In the genomic region with DNA sequence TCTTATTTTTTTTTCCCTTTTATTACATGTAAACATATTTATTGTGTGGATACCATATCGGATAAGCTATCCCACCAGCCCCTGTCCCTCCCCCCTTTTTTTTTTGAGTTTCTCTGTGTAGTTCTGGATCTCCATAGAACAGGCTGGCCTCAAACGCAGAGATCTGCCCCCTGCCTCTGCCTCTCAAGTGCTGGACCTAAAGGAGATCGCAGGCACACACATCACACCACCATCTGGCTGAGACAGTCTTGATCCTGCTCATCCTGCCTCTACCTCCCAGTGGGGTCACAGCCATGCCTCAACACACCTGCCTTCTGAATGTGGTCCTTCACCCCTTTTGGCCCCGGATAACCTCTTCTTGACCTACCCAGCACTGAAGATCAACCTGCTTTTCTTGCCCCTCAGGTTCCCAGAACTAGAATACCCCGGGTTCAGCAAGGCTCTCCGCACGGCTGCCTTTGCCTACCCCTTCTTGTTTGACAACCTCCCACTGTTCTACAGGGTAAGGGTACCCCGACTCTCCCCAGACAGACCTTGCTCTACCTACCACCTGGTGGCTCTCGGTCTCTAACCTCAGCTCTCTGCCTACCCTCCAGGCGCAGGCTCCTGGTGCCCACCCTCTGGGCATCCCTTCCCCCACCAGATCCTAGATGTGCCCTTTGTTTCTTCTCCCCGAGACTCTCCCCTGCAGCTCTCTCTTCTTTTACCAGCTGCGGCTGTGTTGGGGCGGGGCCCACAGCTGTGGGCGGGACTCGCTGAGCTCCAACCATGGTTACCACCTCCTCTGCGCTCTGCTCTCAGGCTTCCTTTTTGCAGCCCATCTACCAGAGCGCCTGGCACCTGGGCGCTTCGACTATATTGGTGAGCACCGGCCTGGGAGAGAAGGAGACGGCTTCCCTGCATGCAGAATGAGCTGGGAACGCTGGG, we compare ENCODE assay signal across 10 mouse cellular contexts. TPM values are rescaled to one million over a fixed set of nuclear protein-coding genes. Genes with fewer than 3 reads are reported as not detected.
DNase-seq lines count a peak whose midpoint lies in the region; ATAC-seq and TF ChIP-seq lines count a peak whose summit lies in the region.
"Not testable (repeated sequence)": the region's sequence is repeated elsewhere in the genome, so short reads cannot be mapped to it uniquely, and the experiment has no call there.
"Had no signal": no experiment of that assay in that cellular context is flagged by ENCODE, and none has a peak within 500 bp of the region (broad histone marks: within the 10 kb centered on the region; RNA-seq: fewer than 3 reads in every experiment).

No protein-coding gene starts in this region.

- not testable (repeated sequence) for H3K79me2 ChIP-seq in myocyte (ENCODE audit: control insufficient read depth, insufficient read depth)

- not testable (repeated sequence) for H3K4me1 ChIP-seq in ES-Bruce4 (ENCODE audit: control insufficient read depth, insufficient read depth, low read length); cortical plate, adult 2 months (ENCODE audit: control insufficient read depth, insufficient read depth, low read length); forebrain, embryonic 15.5 days; hindbrain, embryonic 14.5 days (replicated peaks; ENCODE audit: control insufficient read depth, insufficient read depth, low read length); lung, embryonic 15.5 days; stomach, embryonic 16.5 days (ENCODE audit: control insufficient read depth, insufficient read depth, low read length)

- peak; percentile 91 for ATAC-seq in forebrain, embryonic 15.5 days (replicated peaks)
- peak; percentile 88 for ATAC-seq in hindbrain, embryonic 14.5 days (ENCODE audit: low FRiP score)
- peak; percentile 79; the same call in 1 of the 2 replicates for ATAC-seq in lung, embryonic 15.5 days (ENCODE audit: borderline replicate concordance, extremely low read depth, low FRiP score, low TSS enrichment)
- ATAC-seq in stomach, embryonic 16.5 days (ENCODE audit: insufficient read depth, low FRiP score): peak; percentile 79

- not testable (repeated sequence) for H3K27ac ChIP-seq in ES-Bruce4 (ENCODE audit: insufficient read depth, low read length); cortical plate, adult 2 months (ENCODE audit: insufficient read depth, low read length); lung, embryonic 15.5 days
- peak overlapping the region; percentile 84 for H3K27ac ChIP-seq in forebrain, embryonic 15.5 days (replicated peaks)
- H3K27ac ChIP-seq in hindbrain, embryonic 14.5 days: peak overlapping the region; percentile 83
- H3K27ac ChIP-seq in stomach, embryonic 16.5 days (ENCODE audit: low read length): 0 out of 2 replicates have a peak overlapping the region, but pooled peaks have one; percentile 38

- not testable (repeated sequence) for H3ac ChIP-seq in myocyte (ENCODE audit: control insufficient read depth, insufficient read length)

- TF ChIP-seq CTCF in ES-Bruce4 (IDR thresholded peaks at IDR 0.05; ENCODE audit: low read depth, low read length); cortical plate, adult 2 months (IDR thresholded peaks at IDR 0.05; ENCODE audit: extremely low read depth, insufficient read depth, low read length): not testable (repeated sequence)

- peak overlapping the region; percentile 41 for H3K4me2 ChIP-seq in forebrain, embryonic 15.5 days (replicated peaks)
- H3K4me2 ChIP-seq in hindbrain, embryonic 14.5 days (replicated peaks): peak overlapping the region; percentile 41
- peak overlapping the region; percentile 51 for H3K4me2 ChIP-seq in lung, embryonic 15.5 days
- peak overlapping the region; percentile 34 for H3K4me2 ChIP-seq in myocyte (ENCODE audit: low read depth)
- peak overlapping the region; percentile 43 for H3K4me2 ChIP-seq in stomach, embryonic 16.5 days (ENCODE audit: low read depth, low read length)

- not testable (repeated sequence) for H3K9ac ChIP-seq in ES-Bruce4 (ENCODE audit: low read depth, poor library complexity, severe bottlenecking); lung, embryonic 15.5 days
- peak overlapping the region; percentile 47 for H3K9ac ChIP-seq in forebrain, embryonic 15.5 days (replicated peaks)
- peak overlapping the region; percentile 51 for H3K9ac ChIP-seq in hindbrain, embryonic 14.5 days
- H3K9ac ChIP-seq in stomach, embryonic 16.5 days (ENCODE audit: low read length): peak overlapping the region; percentile 50; the same call in 1 of the 2 replicates

- not testable (repeated sequence) for H3K36me3 ChIP-seq in ES-Bruce4 (ENCODE audit: control insufficient read depth, insufficient read depth, low read length, poor library complexity, severe bottlenecking); forebrain, embryonic 15.5 days; hindbrain, embryonic 14.5 days (replicated peaks; ENCODE audit: control insufficient read depth, insufficient read depth); lung, embryonic 15.5 days; myocyte (ENCODE audit: control insufficient read depth, insufficient read depth); stomach, embryonic 16.5 days (ENCODE audit: control insufficient read depth, insufficient read depth, low read length)

- H3K4me3 ChIP-seq in ES-Bruce4 (ENCODE audit: low read depth, low read length): 0 out of 2 replicates have a peak overlapping the region, but pooled peaks have one; percentile 43
- H3K4me3 ChIP-seq in cortical plate, adult 2 months (ENCODE audit: insufficient read depth, low read length): peak overlapping the region; percentile 27
- peak overlapping the region; percentile 29 for H3K4me3 ChIP-seq in forebrain, embryonic 15.5 days
- peak overlapping the region; percentile 10; the same call in 1 of the 2 replicates for H3K4me3 ChIP-seq in hindbrain, embryonic 14.5 days (replicated peaks; ENCODE audit: low read length)
- H3K4me3 ChIP-seq in lung, embryonic 15.5 days: peak overlapping the region; percentile 19; the same call in 1 of the 2 replicates
- not testable (repeated sequence) for H3K4me3 ChIP-seq in myocyte
- peak overlapping the region; percentile 20; the same call in 1 of the 2 replicates for H3K4me3 ChIP-seq in stomach, embryonic 16.5 days (replicated peaks; ENCODE audit: low read length)

- not testable (repeated sequence) for TF ChIP-seq POLR2A in ES-Bruce4 (IDR thresholded peaks at IDR 0.05; ENCODE audit: insufficient read depth, low read length); cortical plate, adult 2 months (IDR thresholded peaks at IDR 0.05; ENCODE audit: extremely low read depth, insufficient read depth, low read length); myocyte (IDR thresholded peaks at IDR 0.05; ENCODE audit: insufficient read length, low read depth)

- H3K9me3 ChIP-seq in ES-Bruce4 (replicated peaks; ENCODE audit: control insufficient read depth, insufficient read depth, low read length, poor library complexity, severe bottlenecking); forebrain, embryonic 15.5 days; hindbrain, embryonic 14.5 days (ENCODE audit: control insufficient read depth, low read length); lung, embryonic 15.5 days; stomach, embryonic 16.5 days (replicated peaks; ENCODE audit: control insufficient read depth, low read length): not testable (repeated sequence)

- not testable (repeated sequence) for TF ChIP-seq EP300 in ES-Bruce4 (IDR thresholded peaks at IDR 0.05; ENCODE audit: insufficient read depth, low read depth, low read length)

- H3K27me3 ChIP-seq in ES-Bruce4 (ENCODE audit: control insufficient read depth, insufficient read depth, low read length, poor library complexity, severe bottlenecking); forebrain, embryonic 15.5 days; hindbrain, embryonic 14.5 days (ENCODE audit: control insufficient read depth, insufficient read depth, low read length); lung, embryonic 15.5 days; myocyte (ENCODE audit: control insufficient read depth, insufficient read depth, insufficient read length); stomach, embryonic 16.5 days (ENCODE audit: control insufficient read depth, insufficient read depth, low read length): not testable (repeated sequence)

- DNase-seq in hindbrain, embryonic 14.5 days (ENCODE audit: low spot score): peak; percentile 48
- peak; percentile 32 to 66 for DNase-seq in kidney, postnatal 36 days

- WGBS in forebrain, embryonic 15.5 days: 4% methylated on average over 22 of the region's 22 CpGs
- 7% methylated on average over 19 of the region's 22 CpGs for WGBS in hindbrain, embryonic 14.5 days
- WGBS in lung, embryonic 15.5 days: 10% methylated on average over 22 of the region's 22 CpGs
- WGBS in stomach, embryonic 16.5 days: 8% methylated on average over 20 of the region's 22 CpGs

RNA-seq across cellular contexts. Expression of a gene that starts 2.6 kb away (rescaled TPM):
- polyA plus RNA-seq in ES-Bruce4 (2011; ENCODE audit: insufficient read depth, insufficient read length, low read depth, missing spikeins): not detected in 2 replicates
- not detected in 2 replicates for polyA plus RNA-seq in cortical plate, adult 2 months (2012; rRNA removed)
- not detected in 2 replicates for polyA plus RNA-seq in forebrain, embryonic 15.5 days (2015; fragmentation: Nextera tagmentation; extraction: Ambion mirVana)
- polyA plus RNA-seq in hindbrain, embryonic 14.5 days (2014; fragmentation: Nextera tagmentation; extraction: Ambion mirVana): not detected in 2 replicates
- 0.53 TPM in 1 of 2 replicates, not detected in the other for polyA plus RNA-seq in lung, embryonic 15.5 days (2015; fragmentation: Nextera tagmentation; extraction: Ambion mirVana)
- 0.34 TPM for polyA plus RNA-seq in myocyte (2012; fragmentation: generic; extraction: Trizol)
- not detected in 2 replicates for polyA plus RNA-seq in stomach, embryonic 16.5 days (2015; fragmentation: Nextera tagmentation; extraction: Ambion mirVana)
- polyA plus RNA-seq: gonadal fat pad, adult 2 months; liver, adult 2 months had no signal

RNA-seq across cellular contexts. Expression of a gene that starts 3.2 kb away (rescaled TPM):
- not detected in 2 replicates for polyA plus RNA-seq in ES-Bruce4 (2011; ENCODE audit: insufficient read depth, insufficient read length, low read depth, missing spikeins)
- 0.44 TPM in 1 of 2 replicates, not detected in the other for polyA plus RNA-seq in cortical plate, adult 2 months (2012; rRNA removed)
- polyA plus RNA-seq in forebrain, embryonic 15.5 days (2015; fragmentation: Nextera tagmentation; extraction: Ambion mirVana): not detected in 2 replicates
- not detected in 2 replicates for polyA plus RNA-seq in hindbrain, embryonic 14.5 days (2014; fragmentation: Nextera tagmentation; extraction: Ambion mirVana)
- not detected in 2 replicates for polyA plus RNA-seq in lung, embryonic 15.5 days (2015; fragmentation: Nextera tagmentation; extraction: Ambion mirVana)
- polyA plus RNA-seq in myocyte (2012; fragmentation: generic; extraction: Trizol): 6.6 TPM
- polyA plus RNA-seq in stomach, embryonic 16.5 days (2015; fragmentation: Nextera tagmentation; extraction: Ambion mirVana): 4.4 and 12.2 TPM in 2 replicates
- polyA plus RNA-seq: gonadal fat pad, adult 2 months; liver, adult 2 months had no signal

RNA-seq across cellular contexts. Expression of a gene that starts 9.1 kb away (rescaled TPM):
- 1.0 and 1.4 TPM in 2 replicates for polyA plus RNA-seq in ES-Bruce4 (2011; ENCODE audit: insufficient read depth, insufficient read length, low read depth, missing spikeins)
- polyA plus RNA-seq in cortical plate, adult 2 months (2012; rRNA removed): 14.7 and 17.5 TPM in 2 replicates
- polyA plus RNA-seq in forebrain, embryonic 15.5 days (2015; fragmentation: Nextera tagmentation; extraction: Ambion mirVana): 0.27 TPM in 1 of 2 replicates, not detected in the other
- polyA plus RNA-seq in hindbrain, embryonic 14.5 days (2014; fragmentation: Nextera tagmentation; extraction: Ambion mirVana): 0.20 TPM in 1 of 2 replicates, not detected in the other
- not detected in 2 replicates for polyA plus RNA-seq in lung, embryonic 15.5 days (2015; fragmentation: Nextera tagmentation; extraction: Ambion mirVana)
- polyA plus RNA-seq in myocyte (2012; fragmentation: generic; extraction: Trizol): 0.95 TPM
- polyA plus RNA-seq in stomach, embryonic 16.5 days (2015; fragmentation: Nextera tagmentation; extraction: Ambion mirVana): 9.8 and 26.1 TPM in 2 replicates

RNA-seq across cellular contexts. Expression of a gene that starts 17.3 kb away (rescaled TPM):
- polyA plus RNA-seq in ES-Bruce4 (2011; ENCODE audit: insufficient read depth, insufficient read length, low read depth, missing spikeins): 4.9 and 6.8 TPM in 2 replicates
- polyA plus RNA-seq in cortical plate, adult 2 months (2012; rRNA removed): 15.3 and 15.6 TPM in 2 replicates
- 0.94 and 1.0 TPM in 2 replicates for polyA plus RNA-seq in forebrain, embryonic 15.5 days (2015; fragmentation: Nextera tagmentation; extraction: Ambion mirVana)
- polyA plus RNA-seq in hindbrain, embryonic 14.5 days (2014; fragmentation: Nextera tagmentation; extraction: Ambion mirVana): 0.94 and 1.1 TPM in 2 replicates
- polyA plus RNA-seq in lung, embryonic 15.5 days (2015; fragmentation: Nextera tagmentation; extraction: Ambion mirVana): 9.5 and 10.1 TPM in 2 replicates
- polyA plus RNA-seq in myocyte (2012; fragmentation: generic; extraction: Trizol): not detected
- polyA plus RNA-seq in stomach, embryonic 16.5 days (2015; fragmentation: Nextera tagmentation; extraction: Ambion mirVana): 19.9 and 24.9 TPM in 2 replicates

RNA-seq across cellular contexts. Expression of a gene that starts 28.5 kb away (rescaled TPM):
- polyA plus RNA-seq in ES-Bruce4 (2011; ENCODE audit: insufficient read depth, insufficient read length, low read depth, missing spikeins) (88.6 and 102 TPM in 2 replicates), myocyte (2012; fragmentation: generic; extraction: Trizol) (59.0 TPM)
- polyA plus RNA-seq in cortical plate, adult 2 months (2012; rRNA removed): 10.5 and 11.1 TPM in 2 replicates
- 55.1 and 64.8 TPM in 2 replicates for polyA plus RNA-seq in forebrain, embryonic 15.5 days (2015; fragmentation: Nextera tagmentation; extraction: Ambion mirVana)
- 26.0 and 27.4 TPM in 2 replicates for polyA plus RNA-seq in hindbrain, embryonic 14.5 days (2014; fragmentation: Nextera tagmentation; extraction: Ambion mirVana)
- 158 and 164 TPM in 2 replicates for polyA plus RNA-seq in lung, embryonic 15.5 days (2015; fragmentation: Nextera tagmentation; extraction: Ambion mirVana)
- polyA plus RNA-seq in stomach, embryonic 16.5 days (2015; fragmentation: Nextera tagmentation; extraction: Ambion mirVana): 98.9 and 104 TPM in 2 replicates
